Mouse (Mus musculus) olfactory bulb, adult 2 months (tissue): ENCODE results near the gene Cntnap2.

Experiments
- CTCF ChIP-seq: fragments of 200-500 bp; IDR thresholded peaks from 2 replicates; pipeline ENCODE4 v1.5.1; 2012; ENCODE audit warnings: low read depth, mild to moderate bottlenecking, low read length, moderate library complexity; ENCODE audit not compliant: insufficient read depth
- POLR2A ChIP-seq: fragments of 200-500 bp; IDR thresholded peaks from 2 replicates; pipeline ENCODE4 v1.6.1; 2012; ENCODE audit warnings: mild to moderate bottlenecking, low read depth, low read length, moderate library complexity; ENCODE audit not compliant: insufficient read depth

- TF ChIP-seq CTCF (no peak), POLR2A (no peak)
These were observed at the start of gene Cntnap2 for GRCm38 (mm10) chr6:45059091-45059490.
